Mouse (Mus musculus) natural killer cell, adult 2 months (primary cell): ENCODE measurements around the gene Cxcl12.

Experiments used
- DNase-seq, 2 experiments: peaks; one replicate each; pipeline ENCODE4 v3.0.0; 2022; ENCODE audit warnings: low spot score in 2 of 2

Gene Cxcl12

DNA sequence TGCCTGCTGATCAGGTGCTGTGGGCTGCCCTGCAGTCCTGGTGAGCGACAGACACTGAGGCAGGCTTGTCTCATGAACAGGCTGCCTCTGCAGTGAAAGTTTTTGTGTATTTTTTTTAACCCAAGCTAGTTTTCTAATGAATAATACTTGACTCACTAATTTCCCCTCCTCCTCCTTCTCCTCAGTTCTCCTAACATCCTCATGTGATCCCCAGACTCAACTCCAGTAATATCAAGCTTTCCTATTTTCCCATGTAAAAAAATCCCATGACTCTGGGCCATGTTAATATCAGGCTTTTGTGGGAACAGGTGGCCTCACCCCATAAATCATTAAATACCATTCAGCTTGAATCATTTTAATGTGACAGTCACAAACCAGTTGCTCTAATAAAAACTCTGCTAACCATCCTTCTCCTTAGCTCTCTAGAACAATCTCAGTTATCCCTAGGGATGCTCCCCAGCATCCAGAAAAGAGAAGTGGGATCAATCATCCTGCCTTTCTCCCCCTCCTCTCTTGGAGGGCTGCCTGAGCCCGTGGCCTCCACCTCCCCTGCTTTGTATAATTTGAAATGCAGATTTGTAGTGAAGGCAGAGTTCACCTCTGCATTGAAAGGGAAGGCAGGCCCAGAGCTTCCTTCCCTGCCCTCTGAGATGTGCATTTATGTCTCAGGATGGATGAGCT, 6.9 kb downstream of the Cxcl12 start:
- DNase-seq = no peak

DNA sequence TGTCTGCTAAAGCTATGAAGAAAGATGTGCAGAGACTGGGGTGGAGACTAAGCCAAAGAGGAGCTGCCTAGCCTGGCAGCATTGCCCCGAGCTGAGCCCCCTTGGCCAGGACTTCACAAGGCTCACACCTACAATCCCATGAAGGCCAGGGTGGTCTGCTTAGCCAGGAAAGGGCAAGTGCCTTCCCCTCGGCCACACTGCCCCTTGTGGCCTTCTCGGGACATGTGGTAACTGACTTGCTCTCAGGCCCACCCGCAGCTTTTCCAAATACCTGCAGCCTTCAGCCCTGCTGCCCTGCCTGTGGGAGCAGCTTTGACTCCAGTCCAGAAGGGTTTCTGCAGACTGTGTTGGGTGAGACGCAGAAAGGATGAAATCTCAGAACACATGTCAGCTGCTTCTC, 8.1 kb downstream of the Cxcl12 start:
- DNase-seq = no peak

- no peak for DNase-seq
Observed at GRCm38 (mm10) chr6:117180303-117180702, 12.0 kb downstream of the Cxcl12 start.

DNA sequence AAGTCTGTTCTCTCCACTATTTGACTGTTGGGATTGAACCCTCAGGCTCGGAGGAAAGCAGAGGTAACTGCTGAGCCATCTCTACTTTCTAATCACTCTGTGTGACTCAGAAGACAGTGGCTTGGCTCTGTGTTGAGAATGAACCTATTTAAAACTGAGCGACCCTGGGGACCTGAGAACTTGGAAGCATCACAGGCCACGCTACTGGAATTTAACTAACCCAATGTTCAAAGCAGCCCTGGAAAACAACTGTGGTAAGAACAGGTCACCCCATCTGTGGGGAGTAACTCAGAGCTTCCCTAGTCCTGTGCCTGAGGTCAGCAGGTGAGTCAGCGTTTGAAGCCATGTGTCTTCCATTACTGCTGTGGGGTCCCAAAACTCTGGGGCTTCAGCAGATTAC, 17.0 kb downstream of the Cxcl12 start:
- no peak for DNase-seq

GRCm38 (mm10) chr6:117190453-117190852, 22.1 kb downstream of the Cxcl12 start:
- no peak for DNase-seq

DNA sequence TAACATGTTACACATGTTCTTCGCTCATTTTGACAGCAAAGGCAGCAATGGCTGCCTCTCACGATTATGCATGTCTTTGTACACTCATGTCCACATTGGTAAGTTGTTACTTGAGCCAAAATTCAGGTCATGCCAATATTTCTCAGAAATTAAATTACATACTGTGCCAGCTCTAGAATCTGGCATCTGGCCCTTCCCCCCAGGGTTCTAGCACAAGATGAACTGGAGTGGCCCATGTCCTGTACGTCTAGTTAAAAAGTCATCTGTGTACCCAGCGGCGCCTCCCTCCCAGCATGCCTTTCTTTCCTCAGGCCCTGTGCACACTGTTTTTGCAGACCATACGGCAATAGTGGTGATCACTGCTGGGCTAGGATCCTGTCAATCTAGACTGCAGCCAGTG, 23.4 kb downstream of the Cxcl12 start:
- no peak for DNase-seq

DNA sequence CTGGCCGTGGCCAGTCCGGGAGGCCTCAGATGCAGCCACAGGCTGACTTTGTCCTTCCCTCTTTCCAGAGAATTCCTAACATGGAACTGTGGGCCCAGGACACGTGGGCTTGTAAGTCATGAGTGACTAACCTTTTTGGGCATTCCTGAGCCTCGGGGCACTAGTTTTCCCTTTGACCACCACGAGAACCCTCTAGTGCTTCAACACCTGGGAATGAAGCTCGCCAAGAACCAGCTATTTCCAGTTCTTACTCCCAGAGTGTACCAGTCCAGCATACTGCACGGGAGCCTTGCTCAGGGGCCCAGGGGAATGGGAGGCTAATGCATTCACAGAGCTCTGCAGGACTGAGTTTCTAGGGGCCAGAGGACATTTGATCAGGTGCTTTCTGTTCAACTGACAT, 24.3 kb downstream of the Cxcl12 start:
- DNase-seq = no peak

DNA sequence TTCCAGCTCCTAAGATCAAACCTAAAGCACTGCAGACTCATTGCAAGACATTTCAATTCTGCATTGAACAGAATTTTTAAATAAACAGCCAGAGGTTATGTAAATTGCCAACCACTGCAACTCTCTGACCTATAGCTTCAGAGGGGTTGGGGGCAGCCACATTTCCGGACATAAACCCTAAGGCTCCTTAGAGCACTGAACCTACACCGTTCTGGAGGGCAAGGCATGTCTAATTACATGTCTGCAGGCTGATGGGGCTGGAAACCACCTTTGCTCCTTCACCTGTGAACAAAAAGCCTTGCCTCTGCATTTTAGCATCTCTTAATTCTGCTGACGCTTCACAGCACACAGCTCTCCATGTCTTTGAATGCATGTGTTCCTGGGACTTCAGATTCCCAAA, 26.9 kb downstream of the Cxcl12 start:
- no peak for DNase-seq

GRCm38 (mm10) chr6:117198871-117199270, 30.5 kb downstream of the Cxcl12 start:
- no peak for DNase-seq

DNA sequence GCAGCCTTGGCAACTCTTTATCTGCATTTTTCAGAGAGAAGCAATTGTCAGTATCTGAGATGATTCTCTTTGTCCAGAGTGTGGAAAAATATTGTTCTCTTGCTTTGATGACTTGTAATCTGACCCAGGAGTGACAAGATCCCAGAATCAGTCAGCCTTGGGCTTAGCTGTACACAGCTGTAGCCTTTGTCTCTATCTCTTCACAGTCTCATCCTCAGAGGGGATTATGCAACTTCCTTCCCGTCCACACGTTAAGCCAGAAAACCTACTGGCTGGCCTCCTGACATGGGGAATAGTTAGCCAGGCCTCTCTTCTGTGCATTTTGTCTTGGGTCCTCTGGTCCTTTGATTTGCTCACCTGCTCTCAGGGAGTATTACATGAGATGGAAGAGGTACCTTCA, 31.4 kb downstream of the Cxcl12 start:
- DNase-seq = no peak

GRCm38 (mm10) chr6:117200916-117201315, 32.6 kb downstream of the Cxcl12 start:
- no peak for DNase-seq

GRCm38 (mm10) chr6:117201396-117201795, 33.1 kb downstream of the Cxcl12 start:
- DNase-seq = no peak

DNA sequence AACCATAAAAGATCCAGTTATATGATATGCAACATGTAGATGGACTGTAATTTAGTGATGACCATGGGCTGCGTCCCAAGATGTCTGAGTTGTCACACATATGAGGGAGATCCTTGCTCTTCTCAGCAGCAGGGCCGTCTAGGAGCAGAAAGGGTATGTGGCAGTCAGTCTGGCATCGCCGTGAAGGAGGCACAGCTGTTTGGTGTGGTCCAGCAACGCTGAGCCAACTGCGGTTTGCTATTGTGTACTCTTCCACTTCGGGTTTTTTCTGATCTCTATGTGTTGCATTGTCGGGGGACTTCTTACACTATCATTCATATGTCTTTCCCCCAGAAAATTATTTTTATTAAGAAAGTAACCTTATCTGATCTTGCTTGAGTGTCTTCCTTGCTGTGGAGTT, 33.5 kb downstream of the Cxcl12 start:
- no peak for DNase-seq

GRCm38 (mm10) chr6:117202856-117203400, 34.6 kb downstream of the Cxcl12 start:
- DNase-seq = no peak

GRCm38 (mm10) chr6:117204112-117204511, 35.8 kb downstream of the Cxcl12 start:
- DNase-seq = no peak

DNA sequence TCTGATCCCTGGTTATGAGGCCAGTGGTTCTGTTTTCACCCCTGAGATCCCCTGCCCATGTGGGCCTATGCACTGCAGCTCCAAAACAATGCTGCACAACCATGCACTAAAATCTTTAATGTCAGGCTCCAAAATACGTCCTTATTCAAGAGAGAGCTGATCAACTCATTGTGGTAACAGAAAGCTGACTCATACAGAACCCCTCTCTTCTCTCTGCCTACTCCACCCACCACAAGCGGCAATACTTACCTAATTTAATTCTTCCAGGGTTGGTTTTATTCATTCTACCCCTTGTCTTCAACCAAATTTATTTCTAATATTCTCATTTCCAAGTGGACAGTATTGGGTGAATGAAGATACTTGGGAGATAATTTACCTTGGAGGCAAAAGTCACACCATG, 38.5 kb downstream of the Cxcl12 start:
- DNase-seq = no peak

DNA sequence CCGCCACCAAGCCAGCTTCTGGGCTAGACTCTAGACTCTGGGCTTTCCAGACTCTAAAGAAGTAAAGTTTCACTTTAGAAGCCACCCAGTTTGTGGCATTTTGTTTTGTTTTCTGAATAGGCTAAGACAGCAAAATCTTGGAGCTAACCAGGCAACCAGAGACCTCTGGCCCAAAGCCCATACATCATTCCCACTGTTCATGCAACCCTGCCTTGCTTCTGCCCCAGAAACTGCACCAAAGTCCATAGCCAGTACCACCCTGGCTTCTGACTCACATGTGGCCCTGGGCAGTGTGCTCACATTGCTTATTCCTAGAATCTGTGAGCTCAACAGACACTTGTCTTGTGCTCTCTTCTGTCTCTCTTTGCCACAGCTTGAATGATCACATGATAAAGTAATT, 39.0 kb downstream of the Cxcl12 start:
- DNase-seq = no peak

DNA sequence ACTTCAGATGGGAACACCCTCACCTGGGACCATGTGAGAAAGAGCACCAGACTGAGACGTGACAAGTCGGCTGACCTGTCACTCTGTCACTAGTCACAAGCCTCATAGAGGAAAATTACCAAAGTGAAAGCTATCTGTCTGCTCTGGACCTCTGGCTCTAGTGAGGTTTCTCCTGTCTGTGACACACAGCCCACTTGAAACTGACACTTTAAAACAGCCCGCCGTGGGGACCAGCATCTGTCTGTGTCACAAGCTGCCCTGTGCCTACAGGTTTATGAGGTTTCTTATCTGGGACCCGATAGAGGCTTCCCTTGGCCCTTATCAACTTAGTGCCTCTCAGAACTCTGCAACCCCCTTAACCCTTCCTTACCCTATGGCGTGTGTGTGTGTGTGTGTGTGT, 41.8 kb downstream of the Cxcl12 start:
- no peak for DNase-seq

- DNase-seq = no peak
Observed at GRCm38 (mm10) chr6:117210536-117210935, 42.2 kb downstream of the Cxcl12 start.

DNA sequence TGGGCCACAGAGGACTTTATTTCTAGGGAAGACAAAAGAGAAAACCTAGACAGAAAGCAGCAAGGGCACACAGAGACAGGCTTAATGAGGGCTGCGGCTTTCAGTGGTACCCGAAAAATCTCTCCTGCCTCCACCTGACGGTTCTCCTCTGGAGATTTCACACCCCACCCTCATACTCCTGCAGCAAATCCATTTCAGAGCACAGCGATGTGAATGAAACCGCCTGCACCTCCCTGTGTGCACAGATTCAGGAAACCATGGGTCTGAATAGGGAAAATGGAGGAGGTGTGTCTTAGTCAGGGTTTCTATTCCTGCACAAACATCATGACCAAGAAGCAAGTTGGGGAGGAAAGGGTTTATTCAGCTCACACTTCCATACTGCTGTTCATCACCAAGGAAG, 46.2 kb downstream of the Cxcl12 start:
- DNase-seq = no peak

GRCm38 (mm10) chr6:117218442-117219299, 50.3 kb downstream of the Cxcl12 start:
- DNase-seq = no peak

GRCm38 (mm10) chr6:117219300-117219680, 51.0 kb downstream of the Cxcl12 start:
- DNase-seq = no peak

DNA sequence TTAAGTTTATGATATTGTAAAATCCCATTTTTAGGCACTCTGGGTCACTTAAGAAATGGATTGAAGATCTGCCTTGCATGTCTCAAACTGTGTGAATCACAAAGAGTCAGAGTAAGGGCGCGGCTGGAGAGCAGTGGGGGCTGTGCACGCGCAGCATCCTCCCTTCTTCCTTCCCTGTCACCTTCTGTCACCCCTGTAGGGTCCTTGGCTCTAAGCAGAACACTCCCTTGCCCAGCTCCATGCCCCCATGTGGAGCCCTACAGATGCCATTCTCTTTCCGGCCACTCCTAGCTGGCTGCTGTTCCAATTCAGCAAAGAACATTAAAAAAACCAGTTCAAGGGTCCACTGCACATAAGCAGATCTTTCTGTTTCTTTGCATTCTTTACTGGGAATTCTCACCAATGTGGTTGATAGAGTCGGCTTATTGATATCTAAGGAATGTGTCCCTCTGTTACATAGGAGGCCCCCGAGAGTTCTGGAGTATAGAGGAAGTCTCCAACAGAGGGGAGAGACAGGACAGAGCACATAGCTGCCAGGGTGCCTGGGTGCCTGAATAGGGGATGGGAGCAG, 51.7 kb downstream of the Cxcl12 start:
- no peak for DNase-seq
